Mouse (Mus musculus) midbrain, embryonic 11.5 days (tissue): Measurements from ENCODE around the gene Fgf6. TPM values are rescaled to one million over a fixed set of nuclear protein-coding genes. Genes with fewer than 3 reads are reported as not detected.

Source experiments
- ATAC-seq: fragments of 200-750 bp; cut with Nextera tagmentation; 2 replicates; pipeline ENCODE4 v1.8.0; 2017; ENCODE audit warnings: moderate TSS enrichment, moderate library complexity; ENCODE audit not compliant: low FRiP score
- DNase-seq: peaks from one replicate; pipeline ENCODE4 v3.0.0; 2015; ENCODE audit warnings: low spot score; ENCODE audit errors: missing footprints
- H3K27ac ChIP-seq: fragments of 300-500 bp; sonication (generic); 2 replicates; pipeline ENCODE4 v1.5.1; 2014; ENCODE audit warnings: low read depth, low read length
- H3K27me3 ChIP-seq: fragments of 300-500 bp; sonication (generic); 2 replicates; pipeline ENCODE4 v1.6.1; 2014; ENCODE audit warnings: mild to moderate bottlenecking, low read length, moderate library complexity, mixed read lengths; ENCODE audit not compliant: control insufficient read depth, insufficient read depth
- H3K36me3 ChIP-seq: fragments of 300-500 bp; sonication (generic); 2 replicates; pipeline ENCODE4 v1.6.1; 2014; ENCODE audit warnings: mild to moderate bottlenecking, low read length, moderate library complexity, mixed read lengths; ENCODE audit not compliant: control insufficient read depth, insufficient read depth
- H3K4me1 ChIP-seq: fragments of 300-500 bp; sonication (generic); 2 replicates; pipeline ENCODE4 v1.6.1; 2014; ENCODE audit warnings: low read length; ENCODE audit not compliant: control insufficient read depth, insufficient read depth
- H3K4me2 ChIP-seq: fragments of 300-500 bp; sonication (generic); 2 replicates; pipeline ENCODE4 v1.6.1; 2014; ENCODE audit warnings: mild to moderate bottlenecking, moderate library complexity
- H3K4me3 ChIP-seq: fragments of 300-500 bp; sonication (generic); 2 replicates; pipeline ENCODE4 v1.5.1; 2014; ENCODE audit warnings: low read depth, low read length
- H3K9ac ChIP-seq: fragments of 300-500 bp; sonication (generic); 2 replicates; pipeline ENCODE4 v1.6.1; 2014; ENCODE audit warnings: low read length
- H3K9me3 ChIP-seq: fragments of 300-500 bp; sonication (generic); 2 replicates; pipeline ENCODE4 v1.6.1; 2016; ENCODE audit warnings: low read length; ENCODE audit not compliant: control insufficient read depth
- WGBS: fragments of 180-500 bp; shearing (Covaris S2); extraction: QIAGEN DNeasy Blood & Tissue Kit; methylation state at CpG from one replicate; pipeline ENCODE4 v1.1.7; 2014; 5-methylcytosine and 5-hydroxymethylcytosine counted together
- polyA plus RNA-seq: library from polyadenylated mRNA; unstranded; fragments of >200 nt; fragmentation: Nextera tagmentation; extraction: Ambion mirVana; gene quantifications from 2 replicates; pipeline ENCODE4 v1.2.1, GENCODE M21; 2014

The Fgf6 gene
- polyA plus RNA-seq: not detected in 2 replicates

DNA sequence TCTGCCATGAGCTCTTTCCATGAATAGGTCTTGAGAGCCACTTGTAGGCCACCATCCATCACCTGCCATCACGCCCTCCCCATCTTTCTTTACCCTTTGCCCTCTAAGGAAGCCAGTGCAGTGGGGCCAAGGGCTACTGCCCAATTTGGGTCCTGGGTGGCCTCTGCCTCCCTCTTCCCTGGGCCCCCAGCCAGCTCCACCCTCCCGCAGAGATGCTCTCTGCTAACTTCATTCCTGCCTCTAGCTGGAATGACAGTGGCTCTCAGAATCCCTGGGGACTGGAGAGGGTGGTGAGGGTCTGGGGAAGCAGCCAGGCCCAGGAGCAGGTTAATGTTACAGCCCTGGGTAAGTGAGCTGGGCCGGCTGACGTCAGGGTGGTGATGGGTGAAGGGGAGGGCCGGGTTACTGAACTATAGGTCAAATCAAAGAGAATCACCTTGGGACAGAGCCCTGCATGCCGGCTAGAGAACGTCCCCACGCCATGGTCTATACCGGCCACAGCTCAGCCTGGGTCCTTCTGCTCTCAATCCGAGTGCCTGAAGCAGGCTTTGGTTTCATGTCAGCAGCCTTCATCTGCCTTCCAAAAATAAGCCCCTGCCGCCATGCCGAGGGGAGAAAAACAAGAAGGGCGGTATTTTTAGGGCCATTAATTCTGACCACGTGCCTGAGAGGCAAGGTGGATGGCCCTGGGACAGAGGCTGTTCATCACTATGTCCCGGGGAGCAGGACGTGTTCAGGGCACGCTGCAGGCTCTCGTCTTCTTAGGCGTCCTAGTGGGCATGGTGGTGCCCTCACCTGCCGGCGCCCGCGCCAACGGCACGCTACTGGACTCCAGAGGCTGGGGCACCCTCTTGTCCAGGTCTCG lies at the start of gene Fgf6:
TSS of gene Fgf6 (plus strand) at position 681 of the 865 bp plus-strand sequence.
- H3K9ac ChIP-seq: no peak within 1 kb of the TSS
- no peaks in the 10 kb centered on the region for H3K36me3 ChIP-seq
- no peak for ATAC-seq
- no peaks in the 10 kb centered on the region for H3K9me3 ChIP-seq
- peaks cover 5% of the 10 kb centered on the region for H3K4me1 ChIP-seq
- no peak within 1 kb of the TSS for H3K4me2 ChIP-seq
- H3K27me3 ChIP-seq: no peaks in the 10 kb centered on the region
- no peak within 1 kb of the TSS for H3K27ac ChIP-seq
- H3K4me3 ChIP-seq: no peak within 1 kb of the TSS
- DNase-seq: no peak
- WGBS: 83% methylated on average over 26 of the region's 26 CpGs

- 93% methylated on average over 14 of the region's 14 CpGs for WGBS
- H3K4me2 ChIP-seq: no peak overlapping the region
- ATAC-seq (no peak), DNase-seq (no peak)
- H3K9ac ChIP-seq: no peak overlapping the region
- no peaks in the 10 kb centered on the region for H3K4me1 ChIP-seq
- no peaks in the 10 kb centered on the region for H3K9me3 ChIP-seq
- no peak overlapping the region for H3K4me3 ChIP-seq
- no peak overlapping the region for H3K27ac ChIP-seq
- H3K27me3 ChIP-seq: no peaks in the 10 kb centered on the region
- no peaks in the 10 kb centered on the region for H3K36me3 ChIP-seq
These were observed 49.0 kb upstream of the Fgf6 start for GRCm38 (mm10) chr6:126966241-126967026.

GRCm38 (mm10) chr6:126981539-126982234 lies 33.7 kb upstream of the Fgf6 start:
- 67% methylated on average over 5 of the region's 5 CpGs for WGBS
- DNase-seq (no peak), ATAC-seq (no peak)
- no peak overlapping the region for H3K9ac ChIP-seq
- no peak overlapping the region for H3K4me3 ChIP-seq
- H3K4me1 ChIP-seq: no peaks in the 10 kb centered on the region
- no peaks in the 10 kb centered on the region for H3K27me3 ChIP-seq
- H3K36me3 ChIP-seq: no peaks in the 10 kb centered on the region
- H3K4me2 ChIP-seq: no peak overlapping the region
- H3K27ac ChIP-seq: no peak overlapping the region
- H3K9me3 ChIP-seq: no peaks in the 10 kb centered on the region

DNA sequence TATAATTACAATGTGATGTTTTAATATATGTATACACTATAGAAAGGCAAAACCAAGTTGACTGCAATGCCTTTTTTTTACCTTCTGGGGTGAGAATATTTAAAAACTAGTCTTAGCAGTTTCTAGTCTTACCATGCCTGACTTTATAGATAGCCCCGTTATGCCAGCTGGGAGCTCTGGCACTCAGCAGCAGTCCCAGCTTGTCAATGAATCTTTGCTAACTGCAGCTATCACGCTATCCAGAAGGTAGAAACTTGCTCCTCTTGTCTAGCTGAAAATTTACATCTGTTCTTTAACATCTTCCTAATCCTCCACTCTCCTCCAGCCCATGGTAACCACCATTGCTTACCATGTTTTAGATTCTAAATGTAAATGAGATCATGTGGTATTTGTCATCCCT lies 21.7 kb upstream of the Fgf6 start:
- DNase-seq (no peak), ATAC-seq (no peak)
- no peak overlapping the region for H3K4me2 ChIP-seq
- WGBS: 56% methylated on average over 2 of the region's 2 CpGs
- no peak overlapping the region for H3K9ac ChIP-seq
- no peak overlapping the region for H3K4me3 ChIP-seq
- no peaks in the 10 kb centered on the region for H3K36me3 ChIP-seq
- no peaks in the 10 kb centered on the region for H3K27me3 ChIP-seq
- H3K27ac ChIP-seq: no peak overlapping the region
- no peaks in the 10 kb centered on the region for H3K4me1 ChIP-seq
- H3K9me3 ChIP-seq: no peaks in the 10 kb centered on the region

GRCm38 (mm10) chr6:126995494-126995893 lies 19.9 kb upstream of the Fgf6 start:
- Histone ChIP-seq H3K36me3 (no peaks in the 10 kb centered on the region), H3K9ac (no peak overlapping the region), H3K4me2 (no peak overlapping the region), H3K27ac (no peak overlapping the region), H3K27me3 (no peaks in the 10 kb centered on the region), H3K4me1 (no peaks in the 10 kb centered on the region), H3K9me3 (no peaks in the 10 kb centered on the region), H3K4me3 (no peak overlapping the region)
- WGBS: 96% methylated on average over 3 of the region's 3 CpGs
- DNase-seq (no peak), ATAC-seq (no peak)

DNA sequence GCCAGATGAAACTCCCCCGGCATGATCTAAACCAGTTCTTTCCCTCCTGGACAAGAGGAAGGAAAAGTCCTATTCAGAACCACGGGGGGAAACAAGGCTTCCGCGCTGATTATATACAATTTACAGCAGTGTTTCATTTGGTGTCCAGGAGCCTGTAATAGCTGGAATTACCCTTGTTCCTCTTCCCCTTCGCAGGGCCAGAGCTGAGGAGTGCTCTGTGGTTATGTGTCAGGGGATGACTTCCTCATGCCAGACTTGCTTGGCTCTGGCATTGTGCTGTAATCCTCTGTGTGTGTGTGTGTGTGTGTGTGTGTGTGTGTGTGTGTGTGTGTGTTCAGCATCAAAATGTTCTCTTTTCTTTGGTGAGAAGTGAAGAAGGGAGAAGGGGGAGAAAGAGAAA lies 19.0 kb upstream of the Fgf6 start:
- Histone ChIP-seq H3K27ac (no peak overlapping the region), H3K9me3 (no peaks in the 10 kb centered on the region), H3K4me3 (no peak overlapping the region), H3K4me1 (no peaks in the 10 kb centered on the region), H3K4me2 (no peak overlapping the region), H3K36me3 (no peaks in the 10 kb centered on the region), H3K9ac (no peak overlapping the region), H3K27me3 (no peaks in the 10 kb centered on the region)
- DNase-seq: no peak
- no peak for ATAC-seq
- WGBS: 93% methylated on average over 5 of the region's 5 CpGs

DNA sequence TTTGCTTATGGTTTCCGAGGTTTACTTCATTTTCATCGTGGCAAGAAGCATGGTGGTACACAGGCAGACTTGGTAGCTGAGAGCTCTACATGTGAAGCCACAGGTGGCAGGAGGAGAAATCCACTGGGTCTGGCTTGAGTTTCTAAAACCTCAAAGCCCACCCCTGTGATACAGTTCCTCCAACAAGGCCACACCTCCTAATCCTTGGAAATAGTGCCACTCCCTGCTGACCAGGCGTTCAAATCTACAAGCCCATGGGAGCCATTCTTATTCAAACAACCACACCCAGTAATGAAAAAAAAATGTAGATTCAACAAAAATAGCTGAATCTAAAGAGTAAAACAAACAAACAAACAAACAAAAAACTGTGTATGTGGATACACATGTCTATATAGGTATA lies 9.7 kb upstream of the Fgf6 start:
- Histone ChIP-seq H3K9ac (no peak overlapping the region), H3K4me1 (no peaks in the 10 kb centered on the region), H3K27ac (no peak overlapping the region), H3K36me3 (no peaks in the 10 kb centered on the region), H3K4me2 (no peak overlapping the region), H3K4me3 (no peak overlapping the region), H3K9me3 (no peaks in the 10 kb centered on the region), H3K27me3 (no peaks in the 10 kb centered on the region)
- ATAC-seq: no peak
- no peak for DNase-seq
- 91% methylated on average over 3 of the region's 3 CpGs for WGBS

DNA sequence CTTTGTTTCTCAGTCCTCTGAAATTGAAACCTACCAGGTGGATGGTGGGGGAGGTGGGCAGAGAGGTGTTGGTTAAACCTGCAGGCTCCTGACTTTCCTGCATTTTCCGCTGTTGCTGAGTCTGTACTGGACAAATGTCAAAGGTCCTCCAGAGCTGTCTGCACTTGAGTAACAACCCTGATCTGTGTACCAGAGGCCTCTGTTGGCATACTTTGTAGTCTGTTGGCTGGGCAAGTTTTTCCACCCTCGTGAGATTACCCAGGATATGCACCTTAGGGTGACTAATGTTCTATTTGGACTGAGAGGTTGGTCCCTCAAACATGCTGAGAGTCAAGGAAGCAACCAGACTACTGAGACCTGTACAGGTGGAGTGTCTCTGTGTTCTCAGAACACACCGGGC lies 8.8 kb upstream of the Fgf6 start:
- Histone ChIP-seq H3K4me2 (no peak overlapping the region), H3K36me3 (no peaks in the 10 kb centered on the region), H3K4me1 (no peaks in the 10 kb centered on the region), H3K27ac (no peak overlapping the region), H3K9ac (no peak overlapping the region), H3K4me3 (no peak overlapping the region), H3K9me3 (no peaks in the 10 kb centered on the region), H3K27me3 (no peaks in the 10 kb centered on the region)
- 87% methylated on average over 3 of the region's 3 CpGs for WGBS
- no peak for DNase-seq
- no peak for ATAC-seq

DNA sequence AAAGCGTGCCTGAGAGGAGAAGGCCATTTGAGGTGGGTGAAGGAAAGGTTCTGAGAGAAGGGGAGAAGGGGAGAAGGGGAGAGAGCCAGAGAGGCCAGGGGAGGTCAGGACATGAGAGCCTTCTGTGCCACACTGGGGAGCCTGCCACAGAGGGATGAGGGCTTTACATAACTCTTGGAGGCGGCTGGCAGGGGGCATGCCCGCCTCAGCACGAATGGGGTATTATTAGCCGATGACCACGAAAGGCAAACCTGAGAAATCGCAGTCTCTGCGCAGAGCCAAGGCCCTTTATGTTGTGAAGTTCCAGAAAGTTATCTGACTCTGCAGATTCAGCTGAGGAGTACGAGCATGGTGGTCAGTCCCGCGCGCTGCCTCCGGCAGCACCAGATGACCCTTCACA lies 5.4 kb upstream of the Fgf6 start:
- Histone ChIP-seq H3K4me1 (no peaks in the 10 kb centered on the region), H3K9ac (no peak overlapping the region), H3K4me3 (no peak overlapping the region), H3K9me3 (no peaks in the 10 kb centered on the region), H3K27me3 (no peaks in the 10 kb centered on the region), H3K36me3 (no peaks in the 10 kb centered on the region), H3K27ac (no peak overlapping the region), H3K4me2 (no peak overlapping the region)
- ATAC-seq: no peak
- no peak for DNase-seq
- 89% methylated on average over 13 of the region's 13 CpGs for WGBS
